Mouse (Mus musculus) layer of hippocampus, postnatal 10 days (tissue): ENCODE data around the gene Abi3. TPM values are rescaled to one million over a fixed set of nuclear protein-coding genes. Genes with fewer than 3 reads are reported as not detected.

Source experiments
- DNase-seq, 2 experiments: peaks; one replicate each; pipeline ENCODE4 v3.0.0; 2021; ENCODE audit warnings: low spot score in 2 of 2
- total RNA-seq, 2 experiments: library from RNA; stranded (reverse); gene quantifications; 2 replicates each; pipeline ENCODE4 v1.2.3; 2021

Abi3 gene
- total RNA-seq, 2 experiments from 2014 or later = 3.7 to 4.4 TPM

- DNase-seq = no peak
Measured at GRCm38 (mm10) chr11:95838999-95839868, 3.0 kb downstream of the Abi3 start.

GRCm38 (mm10) chr11:95838598-95838997 is 3.7 kb downstream of the Abi3 start:
- no peak for DNase-seq

GRCm38 (mm10) chr11:95837059-95837458 is 5.2 kb downstream of the Abi3 start, which contains the start of gene Gngt2:
Gene Gngt2 (plus strand): TSS chr11:95837216.
- DNase-seq = peak in 1 of 2 experiments; percentile 37

- no peak for DNase-seq
Measured at GRCm38 (mm10) chr11:95836433-95836832, 5.8 kb downstream of the Abi3 start.

GRCm38 (mm10) chr11:95835832-95836231 is 6.4 kb downstream of the Abi3 start:
- no peak for DNase-seq

- no peak for DNase-seq
Measured at GRCm38 (mm10) chr11:95834742-95835710, 7.2 kb downstream of the Abi3 start.

GRCm38 (mm10) chr11:95834143-95834667 is 8.1 kb downstream of the Abi3 start:
- peak in 1 of 2 experiments; percentile 40 for DNase-seq

- DNase-seq = no peak
Measured at GRCm38 (mm10) chr11:95833631-95834142, 8.6 kb downstream of the Abi3 start.

- no peak for DNase-seq
Measured at GRCm38 (mm10) chr11:95833006-95833570, 9.2 kb downstream of the Abi3 start.

- no peak for DNase-seq
Measured at GRCm38 (mm10) chr11:95832129-95833005, 9.9 kb downstream of the Abi3 start.

GRCm38 (mm10) chr11:95831641-95832040 is 10.6 kb downstream of the Abi3 start:
- DNase-seq = no peak

GRCm38 (mm10) chr11:95831276-95831619 is 11.0 kb downstream of the Abi3 start:
- DNase-seq = no peak

GRCm38 (mm10) chr11:95830411-95831275 is 11.6 kb downstream of the Abi3 start:
- peak in 1 of 2 experiments; percentile 30 for DNase-seq

GRCm38 (mm10) chr11:95829526-95830050 is 12.7 kb downstream of the Abi3 start:
- DNase-seq = no peak

GRCm38 (mm10) chr11:95828181-95828964 is 13.9 kb downstream of the Abi3 start:
- no peak for DNase-seq

GRCm38 (mm10) chr11:95827464-95828085 is 14.7 kb downstream of the Abi3 start:
- DNase-seq = peak; percentile 77

- no peak for DNase-seq
Measured at GRCm38 (mm10) chr11:95827168-95827447, 15.2 kb downstream of the Abi3 start.
